Mouse (Mus musculus): ENCODE results near the gene Acsl5. TPM values are rescaled to one million over a fixed set of nuclear protein-coding genes. Genes with fewer than 3 reads are reported as not detected.

Gene Acsl5
- polyA plus RNA-seq, 1 experiment from 2014 or later, result 18.7 TPM

DNA sequence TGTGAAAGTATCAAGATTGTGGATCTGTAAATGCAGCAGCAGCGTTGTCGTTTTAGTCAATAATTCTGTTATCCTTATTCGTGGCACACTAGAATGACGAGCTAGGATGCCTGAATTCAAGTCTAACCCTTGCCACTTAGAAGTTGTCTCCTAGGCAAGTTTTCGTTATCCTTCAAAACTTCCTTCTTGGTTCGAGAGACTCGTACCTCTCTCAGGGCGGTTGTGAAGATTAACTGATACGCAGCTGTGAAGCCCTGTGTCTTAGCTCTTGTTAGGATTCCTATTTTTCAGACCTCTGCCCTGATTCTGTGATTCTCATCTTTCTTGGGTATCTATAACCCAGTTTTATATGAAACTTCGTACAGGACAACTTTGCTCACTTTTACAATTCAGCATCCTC is 65.2 kb downstream of the Acsl5 start:
- Histone ChIP-seq H3K36me3 (peaks cover 2% of the 10 kb centered on the region; the same call in 1 of the 2 replicates), H3K4me2 (peak overlapping the region; percentile 87), H3K4me1 (replicated peaks) (peaks cover 35% of the 10 kb centered on the region), H3K27ac (replicated peaks) (no peak overlapping the region), H3K9ac (no peak overlapping the region), H3K4me3 (peak overlapping the region; percentile 62), H3K27me3 (no peaks in the 10 kb centered on the region), H3K9me3 (no peaks in the 10 kb centered on the region)
- WGBS, result 63% methylated on average over 10 of the region's 10 CpGs
- no peak for ATAC-seq (ENCODE audit: low FRiP score, low read depth)

DNA sequence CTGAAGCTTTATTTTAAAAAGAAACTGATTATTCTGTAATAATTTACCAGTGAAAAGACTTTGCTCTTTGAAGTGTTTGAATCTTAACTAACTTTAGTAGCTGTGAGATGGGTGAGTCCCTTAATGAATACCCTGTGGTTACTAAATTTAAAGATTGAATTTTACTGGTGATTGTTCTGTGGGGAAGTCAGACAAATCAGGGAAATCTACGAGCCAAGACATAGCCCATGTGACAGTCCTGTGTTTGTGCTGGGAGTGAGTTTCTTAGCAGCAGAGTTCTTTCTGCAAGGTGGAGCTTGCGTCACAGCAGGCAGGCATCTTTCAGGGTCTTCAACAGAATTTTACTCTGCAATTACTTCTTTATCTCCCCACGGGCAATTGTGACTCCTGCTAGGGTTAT is 67.3 kb downstream of the Acsl5 start:
- WGBS, result 81% methylated on average over 3 of the region's 3 CpGs
- Histone ChIP-seq H3K9ac (no peak overlapping the region), H3K27me3 (no peaks in the 10 kb centered on the region), H3K4me2 (no peak overlapping the region), H3K4me3 (no peak overlapping the region), H3K27ac (replicated peaks) (no peak overlapping the region), H3K9me3 (no peaks in the 10 kb centered on the region), H3K4me1 (replicated peaks) (peaks cover 25% of the 10 kb centered on the region), H3K36me3 (peaks cover 10% of the 10 kb centered on the region; the same call in 1 of the 2 replicates)
- ATAC-seq (ENCODE audit: low FRiP score, low read depth), result no peak

DNA sequence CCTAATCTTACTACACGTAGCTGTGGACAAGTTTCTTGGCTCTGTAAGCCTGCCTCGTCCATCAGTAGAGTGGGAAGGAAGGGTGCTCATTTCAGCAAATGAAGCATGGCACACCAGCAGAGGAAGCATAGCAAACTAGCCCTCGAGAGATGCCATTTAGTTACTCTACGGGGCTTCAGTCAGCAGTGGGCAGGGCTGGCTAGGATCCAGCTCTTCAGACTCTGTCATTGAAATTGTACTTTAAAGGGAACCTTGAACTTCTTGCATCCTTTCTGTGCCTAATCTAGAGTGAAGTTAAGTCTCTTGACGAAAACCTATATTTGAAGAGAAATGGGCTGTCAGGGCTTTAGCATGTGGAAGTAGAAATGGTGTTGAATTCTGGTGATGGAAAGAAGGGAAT is 67.8 kb downstream of the Acsl5 start:
- no peak overlapping the region for H3K4me2 ChIP-seq
- no peak overlapping the region for H3K27ac ChIP-seq (replicated peaks)
- no peaks in the 10 kb centered on the region for H3K27me3 ChIP-seq
- no peak overlapping the region for H3K4me3 ChIP-seq
- no peaks in the 10 kb centered on the region for H3K9me3 ChIP-seq
- H3K4me1 ChIP-seq (replicated peaks), result peaks cover 20% of the 10 kb centered on the region
- ATAC-seq (ENCODE audit: low FRiP score, low read depth), result no peak
- H3K36me3 ChIP-seq, result peaks cover 10% of the 10 kb centered on the region; the same call in 1 of the 2 replicates
- no peak overlapping the region for H3K9ac ChIP-seq
- 67% methylated on average over 5 of the region's 5 CpGs for WGBS

DNA sequence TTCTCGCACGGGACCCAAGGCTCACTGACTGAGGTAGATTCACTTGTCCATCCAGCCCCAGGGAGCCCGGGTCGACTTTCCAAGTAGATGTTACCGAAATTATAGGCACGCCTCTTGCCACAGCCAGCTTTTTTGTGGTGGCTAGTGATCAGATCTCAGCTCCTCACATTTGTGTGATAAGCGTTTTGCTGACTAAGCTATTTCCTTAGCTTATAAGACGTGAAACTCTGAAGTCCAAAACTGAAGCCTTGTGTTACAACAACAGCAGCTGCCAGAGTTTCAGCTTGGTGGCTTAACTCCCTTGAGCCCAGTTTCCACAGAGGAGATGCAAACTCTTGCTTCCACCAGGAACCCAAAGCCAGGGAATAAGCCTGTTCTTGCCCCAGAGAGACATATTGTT is 70.9 kb downstream of the Acsl5 start:
- no peak overlapping the region for H3K27ac ChIP-seq (replicated peaks)
- WGBS, result 96% methylated on average over 8 of the region's 8 CpGs
- no peak for ATAC-seq (ENCODE audit: low FRiP score, low read depth)

DNA sequence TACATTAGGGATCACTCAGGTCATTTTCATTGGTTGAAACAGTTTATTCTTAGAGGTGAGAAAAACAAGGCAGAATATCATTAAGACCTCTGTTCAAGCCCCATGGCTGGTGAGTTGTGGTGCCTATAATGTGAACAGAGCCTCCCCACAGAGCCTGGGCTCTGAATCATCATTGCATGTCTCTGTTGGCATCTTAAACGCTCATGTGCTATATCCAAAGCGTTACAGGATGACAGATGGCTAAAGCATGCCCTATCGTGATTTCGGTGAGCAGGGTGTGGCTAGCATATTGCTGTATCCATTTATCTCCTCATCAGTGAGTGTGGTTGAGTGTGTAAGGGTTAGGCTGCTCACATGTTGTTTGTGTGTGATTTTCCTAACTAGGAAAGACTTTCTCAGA is 75.8 kb downstream of the Acsl5 start:
- Histone ChIP-seq H3K36me3 (peaks cover 25% of the 10 kb centered on the region), H3K9me3 (no peaks in the 10 kb centered on the region), H3K4me2 (no peak overlapping the region), H3K4me1 (replicated peaks) (no peaks in the 10 kb centered on the region), H3K9ac (no peak overlapping the region), H3K4me3 (no peak overlapping the region), H3K27me3 (no peaks in the 10 kb centered on the region), H3K27ac (replicated peaks) (no peak overlapping the region)
- WGBS, result 87% methylated on average over 4 of the region's 4 CpGs
- ATAC-seq (ENCODE audit: low FRiP score, low read depth), result no peak

More for the DNA sequence above, 70.9 kb downstream of the Acsl5 start:
- Histone ChIP-seq H3K36me3 (peaks cover 10% of the 10 kb centered on the region; the same call in 1 of the 2 replicates), H3K9me3 (no peaks in the 10 kb centered on the region), H3K4me3 (no peak overlapping the region), H3K27me3 (no peaks in the 10 kb centered on the region), H3K9ac (no peak overlapping the region), H3K4me1 (replicated peaks) (peaks cover 4% of the 10 kb centered on the region; the same call in 1 of the 2 replicates), H3K4me2 (no peak overlapping the region)

DNA sequence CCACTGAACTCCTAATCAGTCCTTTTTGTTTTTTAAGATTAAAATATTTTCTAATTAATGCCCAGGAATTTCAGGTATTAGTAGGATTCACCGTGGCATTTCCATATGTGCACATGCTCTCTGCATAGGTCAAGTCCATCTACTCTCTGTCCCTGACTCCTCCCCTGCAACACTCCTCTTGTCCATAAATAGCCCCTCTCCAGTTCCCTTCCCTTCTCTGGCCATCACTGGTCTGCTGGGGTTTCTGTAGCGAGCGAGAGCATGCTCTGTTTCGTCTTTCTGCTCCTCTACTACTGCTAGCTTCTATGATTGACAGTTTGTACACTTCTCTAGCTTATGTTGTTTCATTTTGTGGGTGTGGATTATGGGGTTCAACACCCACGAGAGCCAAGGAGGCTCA is 80.0 kb downstream of the Acsl5 start:
- Histone ChIP-seq H3K27ac (replicated peaks) (no peak overlapping the region), H3K4me1 (replicated peaks) (no peaks in the 10 kb centered on the region), H3K9me3 (no peaks in the 10 kb centered on the region), H3K9ac (no peak overlapping the region), H3K27me3 (no peaks in the 10 kb centered on the region), H3K36me3 (peaks cover 14% of the 10 kb centered on the region), H3K4me2 (no peak overlapping the region), H3K4me3 (no peak overlapping the region)
- no peak for ATAC-seq (ENCODE audit: low FRiP score, low read depth)
- WGBS, result 95% methylated on average over 5 of the region's 5 CpGs

DNA sequence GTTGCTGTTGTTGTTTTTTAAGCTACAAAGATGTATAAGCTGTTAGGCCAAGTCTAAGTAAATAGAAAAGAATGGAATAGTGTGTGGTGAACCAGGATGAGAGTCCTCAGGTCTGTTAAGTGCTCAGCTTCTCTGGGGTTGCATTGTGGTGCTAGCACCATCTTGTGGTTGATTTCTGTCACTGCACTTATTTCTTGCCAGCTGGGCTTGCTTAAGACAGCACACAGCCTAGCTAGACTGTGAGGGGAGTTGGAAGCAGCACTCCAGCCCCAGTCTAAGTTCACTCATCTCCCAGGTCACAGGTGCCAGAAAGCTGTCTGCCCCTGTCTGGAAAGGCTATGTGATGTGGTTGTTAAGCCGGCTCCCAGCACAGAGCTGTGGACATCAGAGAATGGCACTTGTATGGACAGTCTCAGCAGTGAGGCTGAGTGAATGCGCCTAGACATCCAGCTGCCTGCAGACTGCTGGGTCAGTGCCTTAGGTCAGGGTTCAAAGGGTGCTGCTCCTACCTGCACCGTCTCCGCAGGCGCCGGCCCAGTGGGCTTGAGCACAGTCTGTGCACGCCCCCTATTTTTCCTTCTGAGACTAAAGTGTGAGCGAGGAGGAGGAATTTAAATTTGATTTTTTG is 81.0 kb downstream of the Acsl5 start:
- peak; percentile 76; the same call in 1 of the 2 replicates for ATAC-seq (ENCODE audit: low FRiP score, low read depth)
- H3K4me2 ChIP-seq, result no peak overlapping the region
- no peaks in the 10 kb centered on the region for H3K9me3 ChIP-seq
- no peak overlapping the region for H3K4me3 ChIP-seq
- H3K36me3 ChIP-seq, result peaks cover 14% of the 10 kb centered on the region
- no peaks in the 10 kb centered on the region for H3K4me1 ChIP-seq (replicated peaks)
- 91% methylated on average over 8 of the region's 8 CpGs for WGBS
- no peak overlapping the region for H3K27ac ChIP-seq (replicated peaks)
- H3K9ac ChIP-seq, result no peak overlapping the region
- no peaks in the 10 kb centered on the region for H3K27me3 ChIP-seq

DNA sequence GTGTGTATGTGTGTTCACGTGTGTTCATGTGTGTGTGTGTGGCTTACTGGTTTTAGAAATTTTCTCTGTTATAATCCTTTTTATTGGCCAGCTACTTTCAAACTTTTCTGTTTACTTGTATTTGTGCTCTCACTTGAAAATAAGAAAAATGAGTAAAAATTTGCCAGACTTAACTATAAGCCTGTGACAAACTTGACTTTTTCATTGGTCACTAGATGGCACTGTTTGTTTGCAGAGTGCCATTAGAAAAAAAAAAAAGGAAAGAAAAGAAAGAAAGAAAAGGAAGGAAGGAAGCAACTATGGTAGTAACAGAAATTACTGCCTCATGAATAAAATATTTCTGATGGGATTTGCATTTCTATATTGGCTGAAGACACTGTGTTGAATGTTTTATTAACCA is 84.1 kb downstream of the Acsl5 start:
- H3K4me2 ChIP-seq, result no peak overlapping the region
- ATAC-seq (ENCODE audit: low FRiP score, low read depth), result no peak

DNA sequence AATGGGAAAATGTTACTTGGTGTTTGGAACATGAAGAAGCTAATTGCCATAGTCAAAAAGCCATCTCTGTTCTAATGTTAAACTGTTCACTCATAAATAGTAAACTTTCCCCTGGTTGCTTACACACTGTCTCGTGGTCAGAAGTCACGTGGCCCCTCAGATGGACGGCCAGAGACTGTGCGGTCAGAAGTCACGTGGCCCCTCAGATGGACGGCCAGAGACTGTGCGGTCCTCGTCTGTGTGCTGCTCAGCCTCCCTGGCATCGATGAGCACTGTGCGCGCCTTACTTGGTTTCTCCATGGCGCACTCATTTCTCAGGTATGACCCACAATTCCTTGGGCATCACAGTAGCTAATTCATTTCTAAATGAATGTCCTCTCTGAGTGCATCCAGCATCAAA is 84.7 kb downstream of the Acsl5 start:
- H3K27me3 ChIP-seq, result no peaks in the 10 kb centered on the region
- WGBS, result 85% methylated on average over 12 of the region's 12 CpGs
- no peak for ATAC-seq (ENCODE audit: low FRiP score, low read depth)
- H3K9me3 ChIP-seq, result no peaks in the 10 kb centered on the region
- no peaks in the 10 kb centered on the region for H3K4me1 ChIP-seq (replicated peaks)
- H3K9ac ChIP-seq, result no peak overlapping the region
- H3K36me3 ChIP-seq, result 0 out of 2 replicates have a peak, but pooled peaks cover 4% of the 10 kb centered on the region
- H3K4me3 ChIP-seq, result no peak overlapping the region
- no peak overlapping the region for H3K4me2 ChIP-seq
- H3K27ac ChIP-seq (replicated peaks), result no peak overlapping the region

More for the DNA sequence above, 84.1 kb downstream of the Acsl5 start:
- Histone ChIP-seq H3K4me3 (no peak overlapping the region), H3K27me3 (no peaks in the 10 kb centered on the region), H3K9me3 (no peaks in the 10 kb centered on the region), H3K27ac (replicated peaks) (no peak overlapping the region), H3K36me3 (peaks cover 4% of the 10 kb centered on the region; the same call in 1 of the 2 replicates), H3K9ac (no peak overlapping the region), H3K4me1 (replicated peaks) (no peaks in the 10 kb centered on the region)
- WGBS, result 97% methylated on average over 1 of the region's 1 CpGs

DNA sequence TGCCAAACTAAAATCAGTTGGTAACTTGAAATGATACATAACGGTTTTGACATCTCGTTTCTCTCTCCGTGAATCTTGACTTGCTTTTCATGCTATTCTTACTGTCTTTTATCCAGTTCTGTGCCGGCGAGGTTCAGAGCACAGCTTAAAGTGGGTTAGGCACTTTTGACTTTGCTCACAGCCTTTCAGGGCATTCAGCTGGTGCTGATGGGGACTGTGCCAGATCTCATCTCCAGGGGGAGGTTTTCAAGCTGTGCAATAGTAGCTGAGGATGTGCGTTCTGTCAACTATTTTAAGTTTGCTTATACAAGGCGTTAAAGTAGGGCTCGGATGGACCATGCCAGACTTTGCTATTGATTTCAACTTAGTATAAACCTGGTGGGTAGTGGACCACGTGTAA is 85.3 kb downstream of the Acsl5 start:
- Histone ChIP-seq H3K9me3 (no peaks in the 10 kb centered on the region), H3K4me3 (no peak overlapping the region), H3K27me3 (no peaks in the 10 kb centered on the region), H3K4me1 (replicated peaks) (no peaks in the 10 kb centered on the region), H3K27ac (replicated peaks) (no peak overlapping the region), H3K36me3 (no peaks in the 10 kb centered on the region), H3K9ac (no peak overlapping the region), H3K4me2 (no peak overlapping the region)
- 79% methylated on average over 9 of the region's 9 CpGs for WGBS
- ATAC-seq (ENCODE audit: low FRiP score, low read depth), result no peak

DNA sequence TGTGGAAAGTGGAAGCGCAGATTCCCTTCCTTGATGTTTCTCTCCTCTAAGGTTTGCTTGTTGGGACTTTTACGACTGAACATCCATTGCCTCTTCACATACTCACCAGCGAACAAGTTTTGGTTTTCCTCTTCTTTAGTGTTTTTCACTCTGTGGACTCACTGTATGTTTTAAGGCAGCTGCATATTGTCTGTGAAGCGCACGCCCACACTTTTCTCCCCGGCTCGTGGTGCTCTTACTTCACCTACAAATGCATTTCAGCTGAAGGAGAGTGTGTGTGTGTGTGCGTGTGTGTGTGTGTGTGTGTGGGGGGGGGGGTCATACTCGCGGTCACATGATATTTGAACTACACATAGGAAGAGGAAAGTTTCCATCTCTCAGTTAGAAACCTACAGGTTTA is 85.9 kb downstream of the Acsl5 start:
- ATAC-seq (ENCODE audit: low FRiP score, low read depth), result no peak
- 94% methylated on average over 10 of the region's 10 CpGs for WGBS

DNA sequence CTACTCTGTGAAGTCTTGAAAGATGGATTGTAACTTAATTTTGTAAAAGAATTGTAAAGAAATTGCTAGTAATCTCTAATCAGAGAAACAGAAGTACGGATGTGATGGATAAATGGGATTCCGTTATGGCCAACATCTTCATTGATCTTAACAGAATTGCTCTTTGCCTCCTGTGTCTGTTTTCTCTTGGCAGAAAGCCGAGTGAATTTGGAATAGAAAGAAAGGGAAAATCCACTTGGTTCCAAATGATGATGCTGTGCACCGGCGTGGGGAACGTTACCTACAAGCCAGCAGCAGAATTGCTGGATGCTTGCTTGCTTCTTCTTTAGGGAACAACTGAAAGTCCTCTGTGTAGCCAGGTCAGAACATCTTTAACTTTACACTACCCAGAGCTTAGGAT is 88.8 kb downstream of the Acsl5 start:
- no peak overlapping the region for H3K27ac ChIP-seq (replicated peaks)
- H3K4me3 ChIP-seq, result no peak overlapping the region
- no peaks in the 10 kb centered on the region for H3K27me3 ChIP-seq
- H3K4me2 ChIP-seq, result no peak overlapping the region
- H3K9ac ChIP-seq, result no peak overlapping the region
- ATAC-seq (ENCODE audit: low FRiP score, low read depth), result no peak
- no peaks in the 10 kb centered on the region for H3K36me3 ChIP-seq
- no peaks in the 10 kb centered on the region for H3K4me1 ChIP-seq (replicated peaks)
- WGBS, result 77% methylated on average over 6 of the region's 6 CpGs
- H3K9me3 ChIP-seq, result no peaks in the 10 kb centered on the region

More for the DNA sequence above, 85.9 kb downstream of the Acsl5 start:
- no peak overlapping the region for H3K27ac ChIP-seq (replicated peaks)
- no peak overlapping the region for H3K9ac ChIP-seq
- no peak overlapping the region for H3K4me3 ChIP-seq
- no peaks in the 10 kb centered on the region for H3K4me1 ChIP-seq (replicated peaks)
- H3K9me3 ChIP-seq, result no peaks in the 10 kb centered on the region
- H3K4me2 ChIP-seq, result no peak overlapping the region
- no peaks in the 10 kb centered on the region for H3K36me3 ChIP-seq
- no peaks in the 10 kb centered on the region for H3K27me3 ChIP-seq

DNA sequence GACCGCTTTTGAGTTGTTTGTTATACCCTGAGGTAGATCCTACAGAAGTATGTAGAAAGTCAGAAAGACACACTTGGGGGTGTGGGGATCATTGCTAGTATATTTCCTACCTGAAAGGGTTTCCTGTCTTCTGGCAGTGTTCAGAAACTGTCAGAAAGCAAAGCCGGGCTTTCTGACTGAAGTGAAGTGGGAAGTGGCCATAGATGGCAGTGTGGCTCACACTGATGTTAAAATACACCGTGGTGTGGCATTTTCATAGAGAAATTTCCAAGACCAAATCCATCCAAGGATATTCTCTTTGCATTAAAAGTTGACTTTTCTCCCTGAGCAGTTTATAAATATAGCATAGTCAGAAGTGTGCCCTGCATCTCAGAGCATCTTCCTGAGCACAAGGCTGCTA is 89.6 kb downstream of the Acsl5 start:
- H3K4me2 ChIP-seq, result no peak overlapping the region
- no peaks in the 10 kb centered on the region for H3K36me3 ChIP-seq
- H3K9ac ChIP-seq, result no peak overlapping the region
- 69% methylated on average over 3 of the region's 3 CpGs for WGBS
- no peaks in the 10 kb centered on the region for H3K4me1 ChIP-seq (replicated peaks)
- no peak overlapping the region for H3K4me3 ChIP-seq
- H3K27me3 ChIP-seq, result no peaks in the 10 kb centered on the region
- no peaks in the 10 kb centered on the region for H3K9me3 ChIP-seq
- no peak for ATAC-seq (ENCODE audit: low FRiP score, low read depth)
- H3K27ac ChIP-seq (replicated peaks), result no peak overlapping the region
